Mouse (Mus musculus) spleen, adult 2 months (tissue): ENCODE data around the gene Nfix.

Experiments
- CTCF ChIP-seq: fragments of 200-500 bp; IDR thresholded peaks from 2 replicates; pipeline ENCODE4 v1.5.1; 2011; ENCODE audit warnings: mild to moderate bottlenecking, inconsistent platforms; ENCODE audit not compliant: insufficient read depth, insufficient read length, insufficient replicate concordance; ENCODE audit errors: extremely low read depth
- POLR2A ChIP-seq: fragments of 200-500 bp; IDR thresholded peaks from 2 replicates; pipeline ENCODE4 v1.6.1; 2011; ENCODE audit warnings: low read depth, low read length, inconsistent platforms

DNA sequence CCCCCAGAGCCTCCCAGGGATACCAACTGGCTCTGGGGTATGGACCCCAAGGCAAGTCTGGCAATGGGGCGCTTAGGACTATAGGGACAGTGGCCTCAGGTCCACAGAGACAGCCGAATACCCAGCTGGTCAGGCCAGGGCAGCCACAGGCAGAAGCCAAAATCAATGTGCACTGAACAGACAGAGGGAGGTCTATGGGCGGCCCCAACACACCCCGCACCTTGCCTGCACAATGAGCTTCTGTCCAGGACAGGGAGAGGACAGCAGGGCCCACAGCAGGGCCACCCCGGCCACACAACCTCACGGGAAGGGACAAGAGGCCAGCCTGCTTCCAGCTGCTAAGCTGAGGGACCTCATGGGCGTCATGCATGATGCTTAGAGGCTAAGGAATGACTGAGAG is 5.7 kb downstream of the Nfix start:
- no peak for TF ChIP-seq CTCF
- TF ChIP-seq POLR2A: no peak
